Comparison of ENCODE assay signal across 9 mouse cellular contexts in genomic region chr9:41999498-42000473, GRCm38 (mm10).
DNase-seq lines count a peak whose midpoint lies in the region; ATAC-seq and TF ChIP-seq lines count a peak whose summit lies in the region.
"Had no signal": no experiment of that assay in that cellular context is flagged by ENCODE, and none has a peak within 500 bp of the region (broad histone marks: within the 10 kb centered on the region; RNA-seq: fewer than 3 reads in every experiment).

No protein-coding gene starts in this region.

- no peak overlapping the region for H3K9ac ChIP-seq in intestine, postnatal 0 days (ENCODE audit: low read depth, low read length)
- no peak overlapping the region for H3K9ac ChIP-seq in intestine, embryonic 15.5 days
- H3K9ac ChIP-seq in CH12.LX (ENCODE audit: insufficient read depth, low read depth): no peak overlapping the region
- H3K9ac ChIP-seq in forebrain, embryonic 13.5 days: no peak overlapping the region
- no peak overlapping the region for H3K9ac ChIP-seq in midbrain, embryonic 13.5 days (replicated peaks)

- no peak for TF ChIP-seq POLR2A in CH12.LX (IDR thresholded peaks at IDR 0.05; ENCODE audit: low read depth, low read length)

- dilution Hi-C loops in CH12.LX (cut with MboI; ENCODE audit: extremely low pct_ligation_motif_present, extremely low pct_unique_long_range_greater_than_20kb, low sequenced_read_pairs): no loop called here

- TF ChIP-seq EP300 in CH12.LX (IDR thresholded peaks at IDR 0.05; ENCODE audit: low read length): no peak

- H3K36me3 ChIP-seq in intestine, postnatal 0 days (ENCODE audit: control insufficient read depth, insufficient read depth): peaks cover 24% of the 10 kb centered on the region
- H3K36me3 ChIP-seq in intestine, embryonic 15.5 days: no peaks in the 10 kb centered on the region
- H3K36me3 ChIP-seq in CH12.LX (replicated peaks in 1 of 2; ENCODE audit: control insufficient read depth in 1 of 2, insufficient read depth in 1 of 2, low read length in 1 of 2): peaks cover 0 to 56% of the 10 kb centered on the region in 2 experiments
- peaks cover 30% of the 10 kb centered on the region for H3K36me3 ChIP-seq in forebrain, embryonic 13.5 days (ENCODE audit: poor library complexity, severe bottlenecking)
- no peaks in the 10 kb centered on the region for H3K36me3 ChIP-seq in midbrain, embryonic 13.5 days

- H3K9me3 ChIP-seq in intestine, postnatal 0 days (ENCODE audit: control insufficient read depth): no peaks in the 10 kb centered on the region
- H3K9me3 ChIP-seq in intestine, embryonic 15.5 days: no peaks in the 10 kb centered on the region
- H3K9me3 ChIP-seq in CH12.LX (replicated peaks; ENCODE audit: low read length): no peaks in the 10 kb centered on the region
- no peaks in the 10 kb centered on the region for H3K9me3 ChIP-seq in forebrain, embryonic 13.5 days (replicated peaks)
- H3K9me3 ChIP-seq in midbrain, embryonic 13.5 days: no peaks in the 10 kb centered on the region

- H3K27me3 ChIP-seq in intestine, postnatal 0 days (replicated peaks; ENCODE audit: control insufficient read depth, insufficient read depth, low read length): no peaks in the 10 kb centered on the region
- H3K27me3 ChIP-seq in intestine, embryonic 15.5 days (replicated peaks): no peaks in the 10 kb centered on the region
- no peaks in the 10 kb centered on the region for H3K27me3 ChIP-seq in CH12.LX (replicated peaks)
- H3K27me3 ChIP-seq in forebrain, embryonic 13.5 days: no peaks in the 10 kb centered on the region
- no peaks in the 10 kb centered on the region for H3K27me3 ChIP-seq in midbrain, embryonic 13.5 days

- no peak overlapping the region for H3K4me3 ChIP-seq in intestine, postnatal 0 days (ENCODE audit: low read depth, low read length)
- H3K4me3 ChIP-seq in intestine, embryonic 15.5 days (replicated peaks): no peak overlapping the region
- no peak overlapping the region for H3K4me3 ChIP-seq in CH12.LX (replicated peaks in 1 of 3; ENCODE audit: low read depth in 2 of 3, low read length in 2 of 3, poor library complexity in 1 of 3)
- no peak overlapping the region for H3K4me3 ChIP-seq in forebrain, embryonic 13.5 days
- no peak overlapping the region for H3K4me3 ChIP-seq in midbrain, embryonic 13.5 days (replicated peaks)
- H3K4me3 ChIP-seq: erythroblast, embryonic 14.5 days had no signal

- TF ChIP-seq RAD21 in CH12.LX (IDR thresholded peaks at IDR 0.05; ENCODE audit: low read depth, low read length): peak; percentile 96

- peak; percentile 94 for TF ChIP-seq CTCF in intestine, postnatal 0 days (IDR thresholded peaks at IDR 0.05; ENCODE audit: low read depth)
- peak; percentile 69 to 90 for TF ChIP-seq CTCF in CH12.LX (conservative IDR thresholded peaks at IDR 0.05 in 1 of 2, IDR thresholded peaks at IDR 0.05 in 1 of 2; ENCODE audit: low read depth in 2 of 2, low read length in 2 of 2)

- H3K4me2 ChIP-seq in intestine, postnatal 0 days (replicated peaks; ENCODE audit: low read depth): no peak overlapping the region
- H3K4me2 ChIP-seq in intestine, embryonic 15.5 days (replicated peaks): no peak overlapping the region
- H3K4me2 ChIP-seq in CH12.LX (ENCODE audit: insufficient read depth, low read depth, poor library complexity, severe bottlenecking): no peak overlapping the region
- no peak overlapping the region for H3K4me2 ChIP-seq in forebrain, embryonic 13.5 days
- no peak overlapping the region for H3K4me2 ChIP-seq in midbrain, embryonic 13.5 days (replicated peaks)

- in situ Hi-C loops in CH12.LX (cut with MboI; ENCODE audit: low pct_ligation_motif_present, low pct_unique_long_range_greater_than_20kb, low sequenced_read_pairs): loop anchor here (5.0 kb wide), 1 partner anchor 243 kb away; no protein-coding TSS in a partner anchor

- H3K79me2 ChIP-seq in CH12.LX (replicated peaks; ENCODE audit: control insufficient read depth, extremely low read depth, insufficient read depth, poor library complexity, severe bottlenecking): no peaks in the 10 kb centered on the region

- ATAC-seq in intestine, postnatal 0 days: no peak
- ATAC-seq in intestine, embryonic 15.5 days: no peak; the same call in 1 of the 2 replicates
- ATAC-seq in forebrain, embryonic 13.5 days: peak; percentile 59
- peak; percentile 68 for ATAC-seq in midbrain, embryonic 13.5 days

- H3K4me1 ChIP-seq in intestine, postnatal 0 days (replicated peaks; ENCODE audit: control insufficient read depth, insufficient read depth, low read length): no peaks in the 10 kb centered on the region; the same call in 1 of the 2 replicates
- H3K4me1 ChIP-seq in intestine, embryonic 15.5 days (replicated peaks): no peaks in the 10 kb centered on the region
- peaks cover 2 to 15% of the 10 kb centered on the region in 2 experiments; a peak in 2 of 4 replicates for H3K4me1 ChIP-seq in CH12.LX (ENCODE audit: control insufficient read depth in 1 of 2, insufficient read depth in 2 of 2)
- H3K4me1 ChIP-seq in forebrain, embryonic 13.5 days: peaks cover 13% of the 10 kb centered on the region
- 0 out of 2 replicates have a peak, but pooled peaks cover 5% of the 10 kb centered on the region for H3K4me1 ChIP-seq in midbrain, embryonic 13.5 days (replicated peaks)

- peak; percentile 61 for DNase-seq in CH12.LX (ENCODE audit: extremely low read depth)
- peak; percentile 13 for DNase-seq in c-Kit-positive CD71-negative TER-119-negative erythroid progenitor cells, embryonic 14.5 days (ENCODE audit: low read depth)
- peak; percentile 56 for DNase-seq in kidney, postnatal 10 days
- DNase-seq in thymus, postnatal 14 days: peak; percentile 62

- H3K27ac ChIP-seq in intestine, postnatal 0 days (ENCODE audit: low read depth, low read length): no peak overlapping the region
- no peak overlapping the region for H3K27ac ChIP-seq in intestine, embryonic 15.5 days
- H3K27ac ChIP-seq in CH12.LX (ENCODE audit: insufficient read depth, low read depth): no peak overlapping the region
- H3K27ac ChIP-seq in forebrain, embryonic 13.5 days: peak overlapping the region; percentile 31; the same call in 1 of the 2 replicates
- no peak overlapping the region for H3K27ac ChIP-seq in midbrain, embryonic 13.5 days

- WGBS in intestine, postnatal 0 days: 70% methylated on average over 12 of the region's 12 CpGs
- 73% methylated on average over 12 of the region's 12 CpGs for WGBS in intestine, embryonic 15.5 days
- WGBS in forebrain, embryonic 13.5 days: 70% methylated on average over 12 of the region's 12 CpGs
- 71% methylated on average over 12 of the region's 12 CpGs for WGBS in midbrain, embryonic 13.5 days

TF ChIP-seq in CH12.LX, 34 proteins besides CTCF, POLR2A, EP300 and RAD21:
- no peak for TF ChIP-seq USF2 (conservative IDR thresholded peaks at IDR 0.05; ENCODE audit: low read depth, low read length)
- no peak for TF ChIP-seq KAT2A (IDR thresholded peaks at IDR 0.05; ENCODE audit: insufficient replicate concordance, low read length)
- TF ChIP-seq IRF4 (IDR thresholded peaks at IDR 0.05; ENCODE audit: low read depth, low read length): no peak
- peak; percentile 81 for TF ChIP-seq ZC3H11A (IDR thresholded peaks at IDR 0.05; ENCODE audit: low read depth, low read length)
- no peak for TF ChIP-seq MYC (IDR thresholded peaks at IDR 0.05; ENCODE audit: low read depth, low read length)
- no peak for TF ChIP-seq JUN (IDR thresholded peaks at IDR 0.05; ENCODE audit: insufficient read depth, low read depth, low read length)
- no peak for TF ChIP-seq GABPA (IDR thresholded peaks at IDR 0.05; ENCODE audit: insufficient replicate concordance, low read depth, low read length)
- no peak for TF ChIP-seq ELF1 (IDR thresholded peaks at IDR 0.05; ENCODE audit: low read depth, low read length)
- TF ChIP-seq TBP (conservative IDR thresholded peaks at IDR 0.05; ENCODE audit: low read depth, low read length): no peak
- TF ChIP-seq ZNF384 (IDR thresholded peaks at IDR 0.05; ENCODE audit: low read depth, low read length): no peak
- peak; percentile 91 for TF ChIP-seq SMC3 (IDR thresholded peaks at IDR 0.05; ENCODE audit: low read depth, low read length)
- TF ChIP-seq HCFC1 (IDR thresholded peaks at IDR 0.05; ENCODE audit: low read depth, low read length): no peak
- no peak for TF ChIP-seq MAX (IDR thresholded peaks at IDR 0.05; ENCODE audit: low read length)
- TF ChIP-seq NELFE (IDR thresholded peaks at IDR 0.05; ENCODE audit: low read depth, low read length): peak; percentile 40; the same call in 1 of the 2 replicates
- no peak for TF ChIP-seq ZKSCAN1 (IDR thresholded peaks at IDR 0.05; ENCODE audit: borderline replicate concordance, low read depth, low read length)

Comparison
In these comparisons a context has a peak if more than half of its experiments do, and no peak if none do; other contexts are left out.
1. ATAC-seq: peak in forebrain, embryonic 13.5 days (single experiment) and midbrain, embryonic 13.5 days (single experiment); none in intestine, postnatal 0 days (single experiment) and intestine, embryonic 15.5 days (single experiment).
2. Peak in every context shown above with its lines, with median percentiles within 50 percentile points of each other: DNase-seq.